Mouse (Mus musculus) splenic B cell, adult 2 months (primary cell): ENCODE results near the gene Gnb1l.

ENCODE experiments used
- DNase-seq: peaks from one replicate; pipeline ENCODE4 v3.0.0-alpha.2; 2011; ENCODE audit warnings: low read depth, low spot score
- H3K27me3 ChIP-seq: 2 replicates; pipeline ENCODE4 v1.6.1; 2012; ENCODE audit warnings: mild to moderate bottlenecking, low read length, moderate library complexity, mixed read lengths; ENCODE audit not compliant: control insufficient read depth, poor library complexity, insufficient read depth, severe bottlenecking
- H3K36me3 ChIP-seq: 2 replicates; pipeline ENCODE4 v1.6.1; 2012; ENCODE audit warnings: mild to moderate bottlenecking, low read length, moderate library complexity, mixed read lengths; ENCODE audit not compliant: control insufficient read depth, poor library complexity, insufficient read depth, severe bottlenecking

The Gnb1l gene

GRCm38 (mm10) chr16:18581623-18582205, 83.2 kb downstream of the Gnb1l start:
- no peak for DNase-seq
- H3K36me3 ChIP-seq: no peaks in the 10 kb centered on the region

GRCm38 (mm10) chr16:18582426-18583148, 84.1 kb downstream of the Gnb1l start:
- Histone ChIP-seq H3K27me3 (peaks cover 2% of the 10 kb centered on the region; the same call in 1 of the 2 replicates), H3K36me3 (no peaks in the 10 kb centered on the region)
- no peak for DNase-seq

More at GRCm38 (mm10) chr16:18581623-18582205, 83.2 kb downstream of the Gnb1l start:
- 0 out of 2 replicates have a peak, but pooled peaks cover 2% of the 10 kb centered on the region for H3K27me3 ChIP-seq

GRCm38 (mm10) chr16:18583169-18583568, 84.7 kb downstream of the Gnb1l start:
- Histone ChIP-seq H3K27me3 (peaks cover 4% of the 10 kb centered on the region; the same call in 1 of the 2 replicates), H3K36me3 (no peaks in the 10 kb centered on the region)
- no peak for DNase-seq

- no peak for DNase-seq
- H3K36me3 ChIP-seq: no peaks in the 10 kb centered on the region
Observed at GRCm38 (mm10) chr16:18583673-18584357, 85.3 kb downstream of the Gnb1l start.

GRCm38 (mm10) chr16:18584901-18585510, 86.5 kb downstream of the Gnb1l start:
- no peaks in the 10 kb centered on the region for H3K36me3 ChIP-seq
- no peak for DNase-seq
- H3K27me3 ChIP-seq: peaks cover 4% of the 10 kb centered on the region; the same call in 1 of the 2 replicates

More at GRCm38 (mm10) chr16:18583673-18584357, 85.3 kb downstream of the Gnb1l start:
- peaks cover 4% of the 10 kb centered on the region; the same call in 1 of the 2 replicates for H3K27me3 ChIP-seq

- no peak for DNase-seq
- H3K27me3 ChIP-seq: peaks cover 4% of the 10 kb centered on the region; the same call in 1 of the 2 replicates
- no peaks in the 10 kb centered on the region for H3K36me3 ChIP-seq
Observed at GRCm38 (mm10) chr16:18585676-18586075, 87.2 kb downstream of the Gnb1l start.

- Histone ChIP-seq H3K27me3 (peaks cover 2% of the 10 kb centered on the region; the same call in 1 of the 2 replicates), H3K36me3 (no peaks in the 10 kb centered on the region)
- no peak for DNase-seq
Observed at GRCm38 (mm10) chr16:18586076-18586905, 87.8 kb downstream of the Gnb1l start.

- peaks cover 4% of the 10 kb centered on the region; the same call in 1 of the 2 replicates for H3K27me3 ChIP-seq
- no peak for DNase-seq
Observed at GRCm38 (mm10) chr16:18586906-18587546, 88.5 kb downstream of the Gnb1l start.

GRCm38 (mm10) chr16:18587847-18588737, 89.6 kb downstream of the Gnb1l start:
- no peak for DNase-seq
- Histone ChIP-seq H3K27me3 (peaks cover 4% of the 10 kb centered on the region; the same call in 1 of the 2 replicates), H3K36me3 (no peaks in the 10 kb centered on the region)

More at GRCm38 (mm10) chr16:18586906-18587546, 88.5 kb downstream of the Gnb1l start:
- no peaks in the 10 kb centered on the region for H3K36me3 ChIP-seq

- no peak for DNase-seq
- no peaks in the 10 kb centered on the region for H3K36me3 ChIP-seq
- peaks cover 4% of the 10 kb centered on the region; the same call in 1 of the 2 replicates for H3K27me3 ChIP-seq
Observed at GRCm38 (mm10) chr16:18588738-18589055, 90.2 kb downstream of the Gnb1l start.

GRCm38 (mm10) chr16:18589080-18589621, 90.6 kb downstream of the Gnb1l start:
- H3K36me3 ChIP-seq: no peaks in the 10 kb centered on the region
- DNase-seq: no peak
- peaks cover 4% of the 10 kb centered on the region; the same call in 1 of the 2 replicates for H3K27me3 ChIP-seq

- peaks cover 4% of the 10 kb centered on the region; the same call in 1 of the 2 replicates for H3K27me3 ChIP-seq
- DNase-seq: peak; percentile 50
- H3K36me3 ChIP-seq: no peaks in the 10 kb centered on the region
Observed at GRCm38 (mm10) chr16:18589804-18590790, 91.6 kb downstream of the Gnb1l start, which contains the start of gene Tbx1. Tbx1 (minus strand) TSS chr16:18590671.
